Mouse (Mus musculus) embryonic fibroblast, embryonic 13.5 days (primary cell): ENCODE results near the gene Tnrc18.

ENCODE experiments used
- CTCF ChIP-seq: IDR thresholded peaks from 2 replicates; pipeline ENCODE4 v1.5.1; 2011; ENCODE audit warnings: mild to moderate bottlenecking, control low read depth, low read length, moderate library complexity, borderline replicate concordance; ENCODE audit not compliant: insufficient read depth
- POLR2A ChIP-seq: IDR thresholded peaks from 2 replicates; pipeline ENCODE4 v1.6.1; 2011; ENCODE audit warnings: low read depth, mild to moderate bottlenecking, control low read depth, low read length, moderate library complexity

GRCm38 (mm10) chr5:142764889-142765288, 52.6 kb downstream of the Tnrc18 start:
- TF ChIP-seq CTCF (no peak), POLR2A (no peak)
